Mouse (Mus musculus) heart, adult 2 months (tissue): ENCODE data around the gene Itpr1.

Experiments used
- CTCF ChIP-seq: fragments of 200-600 bp; IDR thresholded peaks from 2 replicates; pipeline ENCODE4 v1.8.1; 2022; ENCODE audit warnings: antibody characterized with exemption, mild to moderate bottlenecking, moderate library complexity
- EP300 ChIP-seq: fragments of 200-500 bp; IDR thresholded peaks from 2 replicates; pipeline ENCODE4 v1.6.1; 2011; ENCODE audit warnings: low read depth, low read length, control low read depth; ENCODE audit not compliant: insufficient read depth
- POLR2A ChIP-seq: fragments of 200-500 bp; IDR thresholded peaks from 2 replicates; pipeline ENCODE4 v1.6.1; 2011; ENCODE audit warnings: mild to moderate bottlenecking, low read depth, low read length, control low read depth; ENCODE audit not compliant: insufficient read depth

DNA sequence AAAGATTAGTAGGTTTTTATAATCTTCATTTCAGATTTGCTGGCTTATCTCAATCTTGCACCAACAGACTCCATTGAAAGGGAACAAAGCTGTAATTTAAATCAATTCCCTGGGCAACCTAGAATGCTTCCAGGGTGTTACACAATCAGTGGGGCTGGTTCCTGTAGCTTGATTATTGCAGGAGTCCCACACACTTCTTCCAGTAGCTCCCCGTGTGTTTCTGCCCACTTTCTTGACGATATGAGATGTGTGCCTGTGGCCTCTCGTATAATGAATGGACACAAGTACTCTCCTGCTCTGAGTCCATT, 37.0 kb downstream of the Itpr1 start:
- TF ChIP-seq CTCF (no peak), EP300 (no peak), POLR2A (no peak)
